Mouse (Mus musculus) duodenum, adult 2 months (tissue): Measurements from ENCODE around the gene Olfr533. TPM values are rescaled to one million over a fixed set of nuclear protein-coding genes. Genes with fewer than 3 reads are reported as not detected.

ENCODE experiments used
- polyA plus RNA-seq: library from polyadenylated mRNA; depleted of rRNA; stranded (reverse); fragments of >200 nt; gene quantifications from 2 replicates; pipeline ENCODE4 v1.2.3, GENCODE M21; 2012; ENCODE audit warnings: low replicate concordance; rRNA removed

The Olfr533 gene
- polyA plus RNA-seq, result not detected in 2 replicates

DNA sequence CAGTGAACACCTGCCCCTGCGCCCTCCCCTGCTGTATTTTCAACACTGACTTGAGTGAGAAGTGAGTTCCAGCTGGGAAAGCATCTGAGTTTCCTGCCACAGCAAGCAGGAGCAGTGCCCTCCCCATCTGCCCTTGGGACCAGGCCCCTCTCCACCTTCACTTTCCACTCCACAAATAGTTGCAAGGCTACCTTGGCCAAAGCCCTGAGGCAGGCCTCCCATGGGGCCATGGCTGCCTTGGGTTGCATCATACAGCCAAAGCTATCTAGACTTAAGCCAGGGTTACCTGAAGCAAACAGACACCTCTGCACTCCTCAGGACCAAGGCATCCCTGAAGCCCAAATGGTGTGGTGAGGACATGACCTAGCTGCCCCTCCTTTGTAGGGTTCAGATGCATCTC, at the start of gene Olfr533:
Gene Olfr533 (plus strand): TSS at position 301 of the 400 bp plus-strand sequence.

DNA sequence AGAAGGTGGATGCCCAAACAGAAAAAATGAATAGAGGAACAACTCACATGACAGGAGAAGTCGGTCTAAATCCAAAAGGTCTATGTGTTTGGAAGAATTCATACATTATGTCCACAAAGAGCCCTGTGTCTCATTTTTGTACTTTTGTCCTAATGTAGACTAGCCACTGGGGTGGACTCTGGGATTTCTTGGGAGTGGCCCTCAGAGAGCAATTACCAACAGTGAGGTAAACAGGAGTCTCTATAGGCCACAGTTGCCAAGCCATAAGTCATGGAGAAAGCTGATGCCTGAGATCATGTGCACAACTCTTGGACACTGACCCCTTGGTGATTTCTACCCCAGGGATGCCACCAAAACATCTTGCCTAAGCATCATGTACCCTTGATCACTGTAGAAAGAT, 41.6 kb upstream of the Olfr533 start, which contains the start of gene Olfr532:
Gene Olfr532 (minus strand): TSS at position 101 of the 400 bp plus-strand sequence.

DNA sequence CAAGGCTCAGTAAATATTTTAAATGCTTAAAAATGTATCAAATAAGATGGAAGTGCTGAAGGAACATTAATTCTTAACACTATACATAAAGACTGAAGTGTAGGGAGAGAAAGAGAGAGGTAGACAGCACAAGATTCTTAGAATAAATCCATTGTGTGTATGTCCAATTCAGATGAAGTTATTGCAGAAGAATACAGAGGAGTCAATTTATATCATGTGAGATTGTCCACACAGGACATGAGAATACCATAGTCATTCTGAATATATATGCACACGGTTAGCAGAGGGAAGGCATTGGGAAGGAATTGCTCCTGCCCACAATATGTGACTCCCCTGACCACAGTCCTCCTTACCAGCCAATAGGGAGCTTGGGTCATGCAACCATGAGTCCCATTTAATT, 20.7 kb downstream of the Olfr533 start, which contains the start of gene Olfr535:
Gene Olfr535 (plus strand): TSS at position 301 of the 400 bp plus-strand sequence.

DNA sequence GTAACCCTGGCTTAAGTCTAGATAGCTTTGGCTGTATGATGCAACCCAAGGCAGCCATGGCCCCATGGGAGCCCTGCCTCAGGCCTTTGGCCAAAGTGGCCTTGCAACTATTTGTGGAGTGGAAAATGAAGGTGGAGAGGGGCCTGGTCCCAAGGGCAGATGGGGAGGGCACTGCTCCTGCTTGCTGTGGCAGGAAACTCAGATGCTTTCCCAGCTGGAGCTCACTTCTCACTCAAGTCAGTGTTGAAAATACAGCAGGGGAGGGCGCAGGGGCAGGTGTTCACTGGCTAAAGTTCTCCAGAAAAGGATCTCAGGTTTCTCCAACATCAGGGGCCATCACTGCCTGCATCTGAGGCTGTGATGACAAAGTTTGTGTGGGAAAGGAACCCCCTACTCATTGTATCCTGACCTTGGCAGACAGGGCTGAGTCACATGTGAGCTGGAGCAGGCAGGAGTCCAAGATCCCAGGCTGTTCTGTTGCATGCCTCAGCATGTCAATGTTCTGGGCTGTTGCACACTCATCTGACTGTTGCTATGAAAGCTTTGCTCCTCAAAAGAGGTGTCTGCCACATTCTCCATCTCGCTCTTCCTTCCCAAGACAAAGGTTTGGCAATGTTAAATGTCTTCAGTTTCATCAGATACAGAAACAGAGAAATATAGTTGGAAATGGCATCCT, 44.3 kb downstream of the Olfr533 start, which contains the start of gene Olfr536:
Gene Olfr536 (minus strand): TSS at position 51 of the 676 bp plus-strand sequence.

Other genes with a start within 250 kb of the Olfr533 start
- 0.35 and 0.38 TPM in 2 replicates for gene Cd163l1, start 245.1 kb upstream of the Olfr533 start, polyA plus RNA-seq
- gene 5830411N06Rik, start 216.1 kb upstream of the Olfr533 start, polyA plus RNA-seq, result 0.14 and 0.21 TPM in 2 replicates
- gene Olfr525, start 142.5 kb upstream of the Olfr533 start, polyA plus RNA-seq, result not detected in 2 replicates
- not detected in 2 replicates for gene Olfr527, start 129.4 kb upstream of the Olfr533 start, polyA plus RNA-seq
- gene Olfr60, start 101.7 kb upstream of the Olfr533 start, polyA plus RNA-seq, result 0.41 and 0.62 TPM in 2 replicates
- 0.13 TPM in 1 of 2 replicates, not detected in the other for gene Olfr530, start 87.0 kb upstream of the Olfr533 start, polyA plus RNA-seq
- not detected in 2 replicates for gene Olfr531, start 60.5 kb upstream of the Olfr533 start, polyA plus RNA-seq
- not detected in 2 replicates for gene Olfr532, start 41.7 kb upstream of the Olfr533 start, polyA plus RNA-seq
- not detected in 2 replicates for gene Olfr535, start 20.8 kb downstream of the Olfr533 start, polyA plus RNA-seq
- gene Olfr536, start 44.0 kb downstream of the Olfr533 start, polyA plus RNA-seq, result not detected in 2 replicates
- not detected in 2 replicates for gene Olfr538, start 104.5 kb downstream of the Olfr533 start, polyA plus RNA-seq
- gene Olfr46, start 137.9 kb downstream of the Olfr533 start, polyA plus RNA-seq, result not detected in 2 replicates
- not detected in 2 replicates for gene Olfr61, start 165.6 kb downstream of the Olfr533 start, polyA plus RNA-seq
- gene Olfr53, start 183.1 kb downstream of the Olfr533 start, polyA plus RNA-seq, result not detected in 2 replicates
- not detected in 2 replicates for gene Olfr539, start 196.6 kb downstream of the Olfr533 start, polyA plus RNA-seq
- not detected in 2 replicates for gene Olfr45, start 218.6 kb downstream of the Olfr533 start, polyA plus RNA-seq
- not detected in 2 replicates for gene Olfr541, start 233.9 kb downstream of the Olfr533 start, polyA plus RNA-seq